Mouse (Mus musculus) layer of hippocampus, adult 18-20 months (tissue): ENCODE data around the gene Col19a1. TPM values are rescaled to one million over a fixed set of nuclear protein-coding genes. Genes with fewer than 3 reads are reported as not detected.

Experiments used
- DNase-seq, 2 experiments: peaks; one replicate each; pipeline ENCODE4 v3.0.0; 2022; ENCODE audit warnings: low spot score in 2 of 2
- total RNA-seq, 2 experiments: library from RNA; stranded (reverse); gene quantifications; 2 replicates each; pipeline ENCODE4 v1.2.3; 2021

The Col19a1 gene
- total RNA-seq, 2 experiments from 2014 or later, result 17.8 to 19.4 TPM

GRCm38 (mm10) chr1:24316961-24317589 lies 270.2 kb downstream of the Col19a1 start:
- DNase-seq, result no peak

GRCm38 (mm10) chr1:24316490-24316889 lies 270.8 kb downstream of the Col19a1 start:
- DNase-seq, result no peak

GRCm38 (mm10) chr1:24310847-24311246 lies 276.4 kb downstream of the Col19a1 start:
- no peak for DNase-seq

- DNase-seq, result no peak
These were observed 277.1 kb downstream of the Col19a1 start for GRCm38 (mm10) chr1:24310193-24310592.

- DNase-seq, result no peak
These were observed 284.2 kb downstream of the Col19a1 start for GRCm38 (mm10) chr1:24303077-24303476.

- DNase-seq, result peak; percentile 19 to 68
These were observed 284.6 kb downstream of the Col19a1 start for GRCm38 (mm10) chr1:24302674-24303073.

- no peak for DNase-seq
These were observed 286.6 kb downstream of the Col19a1 start for GRCm38 (mm10) chr1:24300700-24301099.

GRCm38 (mm10) chr1:24294979-24295942 lies 292.0 kb downstream of the Col19a1 start:
- no peak for DNase-seq

- DNase-seq, result no peak
These were observed 294.8 kb downstream of the Col19a1 start for GRCm38 (mm10) chr1:24292515-24292914.

- DNase-seq, result no peak
These were observed 300.9 kb downstream of the Col19a1 start for GRCm38 (mm10) chr1:24286360-24286759.

- DNase-seq, result no peak
These were observed 320.2 kb downstream of the Col19a1 start for GRCm38 (mm10) chr1:24267022-24267421.

- DNase-seq, result no peak
These were observed 326.1 kb downstream of the Col19a1 start for GRCm38 (mm10) chr1:24261181-24261580.

- DNase-seq, result no peak
These were observed 327.9 kb downstream of the Col19a1 start for GRCm38 (mm10) chr1:24259419-24259818.

- DNase-seq, result no peak
These were observed 329.3 kb downstream of the Col19a1 start for GRCm38 (mm10) chr1:24257961-24258360.

GRCm38 (mm10) chr1:24249105-24249664 lies 338.1 kb downstream of the Col19a1 start:
- peak in 1 of 2 experiments; percentile 78 for DNase-seq

GRCm38 (mm10) chr1:24248294-24249104 lies 338.8 kb downstream of the Col19a1 start:
- no peak for DNase-seq

GRCm38 (mm10) chr1:24245700-24246375 lies 341.4 kb downstream of the Col19a1 start:
- no peak for DNase-seq

GRCm38 (mm10) chr1:24244931-24245330 lies 342.3 kb downstream of the Col19a1 start:
- DNase-seq, result no peak

- DNase-seq, result no peak
These were observed 347.1 kb downstream of the Col19a1 start for GRCm38 (mm10) chr1:24240039-24240691.

- DNase-seq, result no peak
These were observed 350.9 kb downstream of the Col19a1 start for GRCm38 (mm10) chr1:24236330-24236729.
